12 mouse cellular contexts compared by ENCODE assay signal in the genomic region with DNA sequence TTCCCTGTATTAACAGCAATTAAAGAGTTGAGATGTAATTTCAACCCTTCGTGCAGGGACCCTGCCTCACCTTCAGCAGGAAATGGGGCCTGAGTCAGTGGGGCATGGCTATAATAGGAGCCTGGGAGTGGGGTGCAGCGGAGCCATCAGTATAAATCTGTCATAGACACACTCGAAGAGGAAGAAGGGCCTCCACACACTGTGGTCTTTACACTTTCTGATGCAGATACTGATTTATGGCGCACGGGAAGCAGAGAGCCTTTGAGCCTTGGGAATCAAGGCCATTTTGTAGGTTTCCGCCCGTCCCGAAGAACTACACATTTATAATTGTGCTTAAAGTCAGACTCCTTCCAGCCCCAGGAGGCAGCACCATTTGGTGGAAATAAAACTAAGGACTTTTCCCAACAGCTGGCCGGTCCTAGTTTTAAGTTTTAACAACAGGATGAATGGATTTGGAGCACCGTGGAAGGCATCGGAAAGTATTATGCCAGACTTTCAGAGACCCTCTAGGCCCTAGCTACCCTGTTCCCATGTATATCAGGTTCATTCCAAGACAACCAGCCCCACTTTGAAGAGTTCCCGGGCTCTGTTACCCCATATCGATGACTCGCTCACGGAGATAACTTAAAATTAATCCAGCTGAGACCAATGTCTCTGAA. TPM values are rescaled to one million over a fixed set of nuclear protein-coding genes. Genes with fewer than 3 reads are reported as not detected.
A peak's percentile ranks its signal among the peaks of the same experiment; 100 is the strongest.
DNase-seq lines count a peak whose midpoint lies in the region; ATAC-seq lines count a peak whose summit lies in the region.
"Had no signal": no experiment of that assay in that cellular context is flagged by ENCODE, and none has a peak within 500 bp of the region (broad histone marks: within the 10 kb centered on the region; RNA-seq: fewer than 3 reads in every experiment).

No protein-coding gene starts in this region.

- H3K4me1 ChIP-seq in kidney, embryonic 15.5 days: peaks cover 88% of the 10 kb centered on the region
- H3K4me1 ChIP-seq in embryonic facial prominence, embryonic 10.5 days: peaks cover 91% of the 10 kb centered on the region
- peaks cover 70% of the 10 kb centered on the region for H3K4me1 ChIP-seq in limb, embryonic 11.5 days (ENCODE audit: control insufficient read depth, insufficient read depth, low read length)

- WGBS in kidney, embryonic 15.5 days: 15% methylated on average over 15 of the region's 15 CpGs
- 79% methylated on average over 15 of the region's 15 CpGs for WGBS in embryonic facial prominence, embryonic 10.5 days
- 21% methylated on average over 15 of the region's 15 CpGs for WGBS in limb, embryonic 11.5 days

- peak overlapping the region; percentile 24 for H3K4me2 ChIP-seq in kidney, embryonic 15.5 days
- H3K4me2 ChIP-seq in limb, embryonic 11.5 days (ENCODE audit: low read depth, severe bottlenecking): no peak overlapping the region; the same call in 1 of the 2 replicates

- no peak overlapping the region for H3K4me3 ChIP-seq in kidney, embryonic 15.5 days (replicated peaks)
- H3K4me3 ChIP-seq in embryonic facial prominence, embryonic 10.5 days: no peak overlapping the region
- no peak overlapping the region for H3K4me3 ChIP-seq in limb, embryonic 11.5 days (ENCODE audit: low read depth, low read length)
- H3K4me3 ChIP-seq: hindbrain, embryonic 15.5 days had no signal

- no peaks in the 10 kb centered on the region for H3K36me3 ChIP-seq in kidney, embryonic 15.5 days
- H3K36me3 ChIP-seq in embryonic facial prominence, embryonic 10.5 days (replicated peaks): peaks cover 64% of the 10 kb centered on the region
- peaks cover 6% of the 10 kb centered on the region; the same call in 1 of the 2 replicates for H3K36me3 ChIP-seq in limb, embryonic 11.5 days (ENCODE audit: control insufficient read depth, insufficient read depth, low read length)
- H3K36me3 ChIP-seq: hindbrain, embryonic 15.5 days had no signal

- no peaks in the 10 kb centered on the region for H3K27me3 ChIP-seq in kidney, embryonic 15.5 days
- H3K27me3 ChIP-seq in embryonic facial prominence, embryonic 10.5 days (replicated peaks; ENCODE audit: low read depth, poor library complexity, severe bottlenecking): no peaks in the 10 kb centered on the region
- no peaks in the 10 kb centered on the region for H3K27me3 ChIP-seq in limb, embryonic 11.5 days (ENCODE audit: control insufficient read depth, insufficient read depth, low read length)
- H3K27me3 ChIP-seq: hindbrain, embryonic 15.5 days had no signal

- peak overlapping the region; percentile 14; the same call in 1 of the 2 replicates for H3K9ac ChIP-seq in kidney, embryonic 15.5 days
- H3K9ac ChIP-seq in limb, embryonic 11.5 days (ENCODE audit: low read length): no peak overlapping the region
- H3K9ac ChIP-seq: hindbrain, embryonic 15.5 days had no signal

- peak overlapping the region; percentile 93 for H3K27ac ChIP-seq in kidney, embryonic 15.5 days
- H3K27ac ChIP-seq in embryonic facial prominence, embryonic 10.5 days (replicated peaks): peak overlapping the region; percentile 46
- H3K27ac ChIP-seq in limb, embryonic 11.5 days (replicated peaks; ENCODE audit: low read depth, low read length): peak overlapping the region; percentile 23
- H3K27ac ChIP-seq: hindbrain, embryonic 15.5 days had no signal

- ATAC-seq in kidney, embryonic 15.5 days (replicated peaks; ENCODE audit: low FRiP score): peak; percentile 90
- no peak; the same call in 1 of the 2 replicates for ATAC-seq in limb, embryonic 11.5 days (ENCODE audit: insufficient number of reproducible peaks, low FRiP score, low TSS enrichment, low read depth)
- ATAC-seq in cerebellum, adult (ENCODE audit: insufficient number of reproducible peaks, low FRiP score, low TSS enrichment): no peak

- H3K9me3 ChIP-seq in kidney, embryonic 15.5 days (replicated peaks): no peaks in the 10 kb centered on the region
- no peaks in the 10 kb centered on the region for H3K9me3 ChIP-seq in embryonic facial prominence, embryonic 10.5 days
- no peaks in the 10 kb centered on the region for H3K9me3 ChIP-seq in limb, embryonic 11.5 days (ENCODE audit: control insufficient read depth, low read length)
- H3K9me3 ChIP-seq: hindbrain, embryonic 15.5 days had no signal

- peak; percentile 48 for DNase-seq in adrenal gland, postnatal 10 days
- DNase-seq in adrenal gland, postnatal 25 days: no peak
- DNase-seq in kidney, adult 9 months: no peak
- DNase-seq in embryonic facial prominence, embryonic 10.5 days (ENCODE audit: low spot score): no peak
- DNase-seq in limb, embryonic 11.5 days (ENCODE audit: low spot score): peak; percentile 57
- no peak for DNase-seq in urinary bladder, postnatal 10 days (ENCODE audit: low spot score)
- DNase-seq: cerebellum, postnatal 25 days; right cerebral cortex, postnatal 25 days had no signal

RNA-seq across cellular contexts. Expression of a gene that starts 55.2 kb away (rescaled TPM):
- total RNA-seq in adrenal gland, postnatal 10 days (2021): 1 to 10 TPM; 3.9 to 6.4 TPM
- total RNA-seq in adrenal gland, postnatal 25 days (2021): 5.7 and 9.4 TPM in 2 replicates
- polyA plus RNA-seq in kidney, embryonic 15.5 days (2015; fragmentation: Nextera tagmentation; extraction: Ambion mirVana): 28.3 and 30.3 TPM in 2 replicates
- 90.0 and 94.0 TPM in 2 replicates for polyA plus RNA-seq in embryonic facial prominence, embryonic 10.5 days (2016; fragmentation: Nextera tagmentation; extraction: Ambion mirVana)
- polyA plus RNA-seq in limb, embryonic 11.5 days (2014; fragmentation: Nextera tagmentation; extraction: Ambion mirVana): 179 and 195 TPM in 2 replicates
- total RNA-seq: MEL had no signal

Comparison
In these comparisons a context has a peak if more than half of its experiments do, and no peak if none do; other contexts are left out.
1. DNase-seq: peak in adrenal gland, postnatal 10 days (single experiment) and limb, embryonic 11.5 days (single experiment); none in adrenal gland, postnatal 25 days (single experiment), kidney, adult 9 months (single experiment), embryonic facial prominence, embryonic 10.5 days (single experiment) and urinary bladder, postnatal 10 days (single experiment).
2. H3K27ac ChIP-seq: peak in every context shown above with its lines; median percentile 93 in kidney, embryonic 15.5 days; 46 in embryonic facial prominence, embryonic 10.5 days; 23 in limb, embryonic 11.5 days.